Mouse (Mus musculus) liver, postnatal 0 days (tissue): ENCODE measurements around the gene Stx8.

Experiments
- CTCF ChIP-seq: sonication (generic); IDR thresholded peaks from 2 replicates; pipeline ENCODE4 v1.5.1; 2016; ENCODE audit warnings: antibody characterized with exemption, low read depth
- EP300 ChIP-seq: IDR thresholded peaks from 2 replicates; pipeline ENCODE4 v1.6.1; 2016; ENCODE audit warnings: antibody characterized with exemption, low read depth, mild to moderate bottlenecking

GRCm38 (mm10) chr11:68117878-68118660, 152.1 kb downstream of the Stx8 start:
- no peak for TF ChIP-seq CTCF
- no peak for TF ChIP-seq EP300
